Comparison of ENCODE assay signal across 12 mouse cellular contexts in genomic region chr12:35957235-35957634, GRCm38 (mm10). TPM values are rescaled to one million over a fixed set of nuclear protein-coding genes. Genes with fewer than 3 reads are reported as not detected.
DNase-seq lines count a peak whose midpoint lies in the region; ATAC-seq and TF ChIP-seq lines count a peak whose summit lies in the region.
"Had no signal": no experiment of that assay in that cellular context is flagged by ENCODE, and none has a peak within 500 bp of the region (broad histone marks: within the 10 kb centered on the region; RNA-seq: fewer than 3 reads in every experiment).

No protein-coding gene starts in this region.

- no peak for ATAC-seq in heart, postnatal 0 days (ENCODE audit: insufficient read depth, low read depth)
- no peak for ATAC-seq in stomach, postnatal 0 days (ENCODE audit: low FRiP score, low TSS enrichment)

- intact Hi-C loops in heart, postnatal 36 days (cut with DNase I): loop anchor here (5.0 kb wide), 1 partner anchor 60 kb away; no protein-coding TSS in a partner anchor

- H3K27me3 ChIP-seq in heart, postnatal 0 days (ENCODE audit: control insufficient read depth, insufficient read depth, low read length): no peaks in the 10 kb centered on the region
- no peaks in the 10 kb centered on the region for H3K27me3 ChIP-seq in stomach, postnatal 0 days (ENCODE audit: control insufficient read depth, insufficient read depth, low read length)
- H3K27me3 ChIP-seq: neural tube, embryonic 13.5 days had no signal

- H3K9ac ChIP-seq in heart, postnatal 0 days (replicated peaks; ENCODE audit: low read depth, low read length): no peak overlapping the region
- no peak overlapping the region for H3K9ac ChIP-seq in stomach, postnatal 0 days (ENCODE audit: low read length)
- H3K9ac ChIP-seq: neural tube, embryonic 13.5 days had no signal

- no peaks in the 10 kb centered on the region for H3K9me3 ChIP-seq in heart, postnatal 0 days (replicated peaks; ENCODE audit: control insufficient read depth, low read length)
- no peaks in the 10 kb centered on the region for H3K9me3 ChIP-seq in stomach, postnatal 0 days (ENCODE audit: control insufficient read depth, low read length)
- H3K9me3 ChIP-seq: hindbrain, embryonic 10.5 days; neural tube, embryonic 13.5 days had no signal

- H3K27ac ChIP-seq in heart, postnatal 0 days (ENCODE audit: low read depth): no peak overlapping the region
- H3K27ac ChIP-seq in stomach, postnatal 0 days (replicated peaks): no peak overlapping the region
- H3K27ac ChIP-seq: hindbrain, embryonic 10.5 days; neural tube, embryonic 13.5 days had no signal

- TF ChIP-seq CTCF in heart, postnatal 0 days (IDR thresholded peaks at IDR 0.05; ENCODE audit: low read depth): peak; percentile 28; the same call in 1 of the 2 replicates
- no peak for TF ChIP-seq CTCF in brain, embryonic 14.5 days (IDR thresholded peaks at IDR 0.05; ENCODE audit: borderline replicate concordance, extremely low read depth, insufficient read depth, insufficient read length)
- peak; percentile 73 for TF ChIP-seq CTCF in stomach, postnatal 0 days (IDR thresholded peaks at IDR 0.05; ENCODE audit: low read depth)

- no peak for TF ChIP-seq POLR2A in brain, embryonic 14.5 days (IDR thresholded peaks at IDR 0.05; ENCODE audit: borderline replicate concordance, extremely low read depth, insufficient read depth, insufficient read length, poor library complexity, severe bottlenecking)

- DNase-seq in heart, postnatal 0 days (ENCODE audit: low spot score): no peak
- DNase-seq in heart, postnatal 36 days: no peak
- DNase-seq in thymus, postnatal 0 days (ENCODE audit: low spot score): peak; percentile 42
- no peak for DNase-seq in thymus, postnatal 36 days
- DNase-seq in brain, embryonic 14.5 days (ENCODE audit: low read depth): peak; percentile 7
- no peak for DNase-seq in stomach, postnatal 0 days (ENCODE audit: low spot score)
- DNase-seq in gastrocnemius, adult 18-20 months (ENCODE audit: low spot score): no peak
- DNase-seq in urinary bladder, postnatal 10 days (ENCODE audit: low spot score): no peak

- WGBS in heart, postnatal 0 days: 51% methylated on average over 2 of the region's 2 CpGs
- 63% methylated on average over 2 of the region's 2 CpGs for WGBS in stomach, postnatal 0 days

- TF ChIP-seq EP300 in heart, postnatal 0 days (IDR thresholded peaks at IDR 0.05; ENCODE audit: low read depth): no peak
- TF ChIP-seq EP300 in stomach, postnatal 0 days (optimal IDR thresholded peaks at IDR 0.05): no peak

- H3K4me2 ChIP-seq in heart, postnatal 0 days (ENCODE audit: low read depth, low read length): no peak overlapping the region
- no peak overlapping the region for H3K4me2 ChIP-seq in stomach, postnatal 0 days (replicated peaks; ENCODE audit: low read depth)
- H3K4me2 ChIP-seq: neural tube, embryonic 13.5 days had no signal

- no peaks in the 10 kb centered on the region for H3K36me3 ChIP-seq in heart, postnatal 0 days (replicated peaks; ENCODE audit: control insufficient read depth, insufficient read depth, low read length)
- H3K36me3 ChIP-seq in stomach, postnatal 0 days (ENCODE audit: control insufficient read depth, insufficient read depth, low read length): no peaks in the 10 kb centered on the region
- H3K36me3 ChIP-seq: hindbrain, embryonic 10.5 days; neural tube, embryonic 13.5 days had no signal

- no peak overlapping the region for H3K4me3 ChIP-seq in heart, postnatal 0 days (ENCODE audit: low read depth, low read length)
- H3K4me3 ChIP-seq in stomach, postnatal 0 days (ENCODE audit: low read depth, low read length): no peak overlapping the region
- H3K4me3 ChIP-seq: hindbrain, embryonic 10.5 days; neural tube, embryonic 13.5 days had no signal

- no peaks in the 10 kb centered on the region for H3K4me1 ChIP-seq in heart, postnatal 0 days (ENCODE audit: control insufficient read depth, insufficient read depth)
- no peaks in the 10 kb centered on the region for H3K4me1 ChIP-seq in stomach, postnatal 0 days (replicated peaks; ENCODE audit: control insufficient read depth, insufficient read depth)
- H3K4me1 ChIP-seq: hindbrain, embryonic 10.5 days; neural tube, embryonic 13.5 days had no signal

RNA-seq across cellular contexts. Expression of gene Agr3, which starts 31.8 kb away (rescaled TPM):
- total RNA-seq in heart, postnatal 0 days (2014; rRNA removed; ENCODE audit: low replicate concordance): not detected in 2 replicates
- polyA plus RNA-seq in heart, postnatal 0 days (2015; fragmentation: Nextera tagmentation; extraction: Ambion mirVana): 0.19 TPM in 1 of 2 replicates, not detected in the other
- not detected for total RNA-seq in heart, postnatal 36 days (2021)
- polyA plus RNA-seq in thymus, postnatal 0 days (2015; fragmentation: Nextera tagmentation; extraction: Ambion mirVana): 0.39 TPM in 1 of 2 replicates, not detected in the other
- polyA plus RNA-seq in brain, embryonic 14.5 days (2012; rRNA removed): 0.09 TPM in 1 of 2 replicates, not detected in the other
- 0.97 and 1.2 TPM in 2 replicates for polyA plus RNA-seq in stomach, postnatal 0 days (2015; fragmentation: Nextera tagmentation; extraction: Ambion mirVana)
- not detected for total RNA-seq in gastrocnemius, adult 18-20 months (2021)
- total RNA-seq: layer of hippocampus, postnatal 14 days had no signal
- polyA plus RNA-seq: hindbrain, embryonic 10.5 days; liver, embryonic 16.5 days; neural tube, embryonic 13.5 days had no signal

RNA-seq across cellular contexts. Expression of gene Agr2, which starts 35.5 kb away (rescaled TPM):
- not detected in 2 replicates for total RNA-seq in heart, postnatal 0 days (2014; rRNA removed; ENCODE audit: low replicate concordance)
- polyA plus RNA-seq in heart, postnatal 0 days (2015; fragmentation: Nextera tagmentation; extraction: Ambion mirVana): 11.1 TPM in 1 of 2 replicates, not detected in the other
- not detected for total RNA-seq in heart, postnatal 36 days (2021)
- 8.7 and 12.5 TPM in 2 replicates for polyA plus RNA-seq in thymus, postnatal 0 days (2015; fragmentation: Nextera tagmentation; extraction: Ambion mirVana)
- polyA plus RNA-seq in brain, embryonic 14.5 days (2012; rRNA removed): not detected in 2 replicates
- polyA plus RNA-seq in stomach, postnatal 0 days (2015; fragmentation: Nextera tagmentation; extraction: Ambion mirVana): 1,362 and 1,533 TPM in 2 replicates
- total RNA-seq in gastrocnemius, adult 18-20 months (2021): not detected
- total RNA-seq: layer of hippocampus, postnatal 14 days had no signal
- polyA plus RNA-seq: hindbrain, embryonic 10.5 days; neural tube, embryonic 13.5 days had no signal

Comparison
In these comparisons a context has a peak if more than half of its experiments do, and no peak if none do; other contexts are left out.
1. DNase-seq: peak in thymus, postnatal 0 days (single experiment) and brain, embryonic 14.5 days (single experiment); none in heart, postnatal 0 days (single experiment), heart, postnatal 36 days (0 of 2), thymus, postnatal 36 days (0 of 2), stomach, postnatal 0 days (single experiment), gastrocnemius, adult 18-20 months (single experiment) and urinary bladder, postnatal 10 days (single experiment).
2. RNA of gene Agr2, which starts 35.5 kb away (polyA plus RNA-seq): 1,362 to 1,533 TPM in stomach, postnatal 0 days; 8.7 to 12.5 TPM in thymus, postnatal 0 days, 11.1 TPM in heart, postnatal 0 days and not detected in brain, embryonic 14.5 days; every median in the first group is over 100 times any median in the second.